Mouse (Mus musculus): Measurements from ENCODE around the gene Tubb5. TPM values are rescaled to one million over a fixed set of nuclear protein-coding genes. Genes with fewer than 3 reads are reported as not detected.
A peak's percentile ranks its signal among the peaks of the same experiment; 100 is the strongest.

Gene Tubb5
- polyA plus RNA-seq, 1 experiment from 2014 or later: 1,545 TPM

- no peak for DNase-seq (ENCODE audit: low spot score)
- Histone ChIP-seq H3K9ac (ENCODE audit: low read length) (peak overlapping the region; percentile 31; the same call in 1 of the 2 replicates), H3K4me2 (ENCODE audit: low read depth) (peak overlapping the region; percentile 86), H3K4me1 (ENCODE audit: control insufficient read depth, insufficient read depth, low read length) (peaks cover 37% of the 10 kb centered on the region), H3K9me3 (ENCODE audit: control insufficient read depth, low read length) (no peaks in the 10 kb centered on the region), H3K27me3 (ENCODE audit: control insufficient read depth, insufficient read depth, low read length) (no peaks in the 10 kb centered on the region), H3K36me3 (ENCODE audit: control insufficient read depth, insufficient read depth, low read length) (peaks cover 12% of the 10 kb centered on the region), H3K27ac (ENCODE audit: low read depth, low read length) (0 out of 2 replicates have a peak overlapping the region, but pooled peaks have one; percentile 3), H3K4me3 (ENCODE audit: low read depth, low read length) (peak overlapping the region; percentile 77)
- WGBS: 69% methylated on average over 9 of the region's 9 CpGs
- no peak for ATAC-seq (ENCODE audit: insufficient read depth, low FRiP score, low TSS enrichment)
Measured at GRCm38 (mm10) chr17:35870151-35870883, 32.2 kb upstream of the Tubb5 start.

GRCm38 (mm10) chr17:35869346-35870067 lies 31.4 kb upstream of the Tubb5 start:
- Histone ChIP-seq H3K4me1 (ENCODE audit: control insufficient read depth, insufficient read depth, low read length) (peaks cover 37% of the 10 kb centered on the region), H3K4me3 (ENCODE audit: low read depth, low read length) (peak overlapping the region; percentile 77), H3K9ac (ENCODE audit: low read length) (peak overlapping the region; percentile 94), H3K27ac (ENCODE audit: low read depth, low read length) (peak overlapping the region; percentile 54; the same call in 1 of the 2 replicates), H3K27me3 (ENCODE audit: control insufficient read depth, insufficient read depth, low read length) (no peaks in the 10 kb centered on the region), H3K36me3 (ENCODE audit: control insufficient read depth, insufficient read depth, low read length) (peaks cover 11% of the 10 kb centered on the region), H3K9me3 (ENCODE audit: control insufficient read depth, low read length) (no peaks in the 10 kb centered on the region), H3K4me2 (ENCODE audit: low read depth) (peak overlapping the region; percentile 86)
- DNase-seq (ENCODE audit: low spot score): peak; percentile 27
- 9% methylated on average over 7 of the region's 7 CpGs for WGBS
- no peak for ATAC-seq (ENCODE audit: insufficient read depth, low FRiP score, low TSS enrichment)

- peak overlapping the region; percentile 54; the same call in 1 of the 2 replicates for H3K27ac ChIP-seq (ENCODE audit: low read depth, low read length)
- ATAC-seq (ENCODE audit: insufficient read depth, low FRiP score, low TSS enrichment) (no peak), DNase-seq (ENCODE audit: low spot score) (no peak)
- peaks cover 7% of the 10 kb centered on the region; the same call in 1 of the 2 replicates for H3K36me3 ChIP-seq (ENCODE audit: control insufficient read depth, insufficient read depth, low read length)
- H3K4me1 ChIP-seq (ENCODE audit: control insufficient read depth, insufficient read depth, low read length): peaks cover 37% of the 10 kb centered on the region
- H3K27me3 ChIP-seq (ENCODE audit: control insufficient read depth, insufficient read depth, low read length): no peaks in the 10 kb centered on the region
- H3K4me3 ChIP-seq (ENCODE audit: low read depth, low read length): peak overlapping the region; percentile 77
- H3K4me2 ChIP-seq (ENCODE audit: low read depth): peak overlapping the region; percentile 86
- no peaks in the 10 kb centered on the region for H3K9me3 ChIP-seq (ENCODE audit: control insufficient read depth, low read length)
- H3K9ac ChIP-seq (ENCODE audit: low read length): peak overlapping the region; percentile 94
- 10% methylated on average over 7 of the region's 7 CpGs for WGBS
Measured at GRCm38 (mm10) chr17:35868961-35869345, 30.8 kb upstream of the Tubb5 start.

- Histone ChIP-seq H3K27ac (ENCODE audit: low read depth, low read length) (peak overlapping the region; percentile 98), H3K4me1 (ENCODE audit: control insufficient read depth, insufficient read depth, low read length) (peaks cover 32% of the 10 kb centered on the region), H3K4me3 (ENCODE audit: low read depth, low read length) (peak overlapping the region; percentile 77), H3K9me3 (ENCODE audit: control insufficient read depth, low read length) (no peaks in the 10 kb centered on the region), H3K36me3 (ENCODE audit: control insufficient read depth, insufficient read depth, low read length) (peaks cover 6% of the 10 kb centered on the region; the same call in 1 of the 2 replicates), H3K4me2 (ENCODE audit: low read depth) (peak overlapping the region; percentile 86), H3K9ac (ENCODE audit: low read length) (peak overlapping the region; percentile 94), H3K27me3 (ENCODE audit: control insufficient read depth, insufficient read depth, low read length) (no peaks in the 10 kb centered on the region)
- DNase-seq (ENCODE audit: low spot score) (no peak), ATAC-seq (ENCODE audit: insufficient read depth, low FRiP score, low TSS enrichment) (no peak)
- 46% methylated on average over 15 of the region's 17 CpGs for WGBS
Measured at GRCm38 (mm10) chr17:35868165-35868820, 30.2 kb upstream of the Tubb5 start.

DNA sequence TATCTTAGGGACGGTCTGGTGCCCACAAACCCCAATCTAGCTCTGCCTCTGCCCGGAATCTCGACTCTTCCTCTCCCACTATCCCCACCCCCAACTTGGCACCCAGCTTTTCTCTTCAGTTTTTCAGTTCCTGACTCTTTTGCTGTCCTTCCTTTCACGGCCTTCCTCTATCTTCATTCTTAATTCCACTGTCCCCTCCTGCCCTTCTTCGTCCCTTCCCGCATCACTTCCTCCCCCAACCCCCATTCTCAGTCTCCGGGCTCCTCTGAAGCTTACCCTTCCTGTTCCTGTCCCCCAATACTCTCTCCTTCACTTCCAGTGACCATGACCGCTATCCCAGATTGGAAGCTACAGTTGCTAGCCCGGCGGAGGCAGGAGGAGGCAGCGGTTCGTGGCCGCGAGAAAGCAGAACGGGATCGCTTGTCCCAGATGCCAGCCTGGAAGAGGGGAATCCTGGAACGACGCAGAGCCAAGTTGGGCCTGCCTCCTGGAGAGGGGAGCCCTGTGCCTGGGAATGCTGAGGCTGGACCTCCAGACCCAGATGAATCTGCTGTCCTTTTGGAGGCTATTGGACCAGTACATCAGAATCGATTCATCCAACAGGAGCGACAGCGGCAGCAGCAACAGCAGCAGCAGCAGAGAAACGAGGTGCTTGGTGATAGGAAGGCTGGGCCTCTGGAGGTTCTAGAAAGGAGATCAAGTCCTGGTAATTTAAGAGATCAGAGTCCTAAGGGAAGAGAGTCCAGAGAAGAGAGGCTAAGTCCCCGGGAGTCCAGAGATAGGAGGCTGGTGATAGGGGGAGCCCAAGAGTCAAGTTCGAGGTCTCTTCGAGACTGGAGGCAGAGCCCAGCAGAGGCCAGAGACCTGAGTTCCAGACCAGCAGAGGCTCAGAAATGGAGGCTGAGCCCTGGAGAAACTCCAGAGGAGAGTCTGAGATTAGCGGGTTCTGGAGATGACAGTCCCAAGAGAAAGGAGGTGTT lies 29.1 kb upstream of the Tubb5 start:
- peak overlapping the region; percentile 86 for H3K4me2 ChIP-seq (ENCODE audit: low read depth)
- H3K9ac ChIP-seq (ENCODE audit: low read length): peak overlapping the region; percentile 94
- H3K9me3 ChIP-seq (ENCODE audit: control insufficient read depth, low read length): no peaks in the 10 kb centered on the region
- 9% methylated on average over 26 of the region's 26 CpGs for WGBS
- peak; percentile 41 for DNase-seq (ENCODE audit: low spot score)
- no peaks in the 10 kb centered on the region for H3K27me3 ChIP-seq (ENCODE audit: control insufficient read depth, insufficient read depth, low read length)
- ATAC-seq (ENCODE audit: insufficient read depth, low FRiP score, low TSS enrichment): no peak
- peak overlapping the region; percentile 98 for H3K27ac ChIP-seq (ENCODE audit: low read depth, low read length)
- peaks cover 6% of the 10 kb centered on the region; the same call in 1 of the 2 replicates for H3K36me3 ChIP-seq (ENCODE audit: control insufficient read depth, insufficient read depth, low read length)
- peaks cover 28% of the 10 kb centered on the region for H3K4me1 ChIP-seq (ENCODE audit: control insufficient read depth, insufficient read depth, low read length)
- H3K4me3 ChIP-seq (ENCODE audit: low read depth, low read length): peak overlapping the region; percentile 77

DNA sequence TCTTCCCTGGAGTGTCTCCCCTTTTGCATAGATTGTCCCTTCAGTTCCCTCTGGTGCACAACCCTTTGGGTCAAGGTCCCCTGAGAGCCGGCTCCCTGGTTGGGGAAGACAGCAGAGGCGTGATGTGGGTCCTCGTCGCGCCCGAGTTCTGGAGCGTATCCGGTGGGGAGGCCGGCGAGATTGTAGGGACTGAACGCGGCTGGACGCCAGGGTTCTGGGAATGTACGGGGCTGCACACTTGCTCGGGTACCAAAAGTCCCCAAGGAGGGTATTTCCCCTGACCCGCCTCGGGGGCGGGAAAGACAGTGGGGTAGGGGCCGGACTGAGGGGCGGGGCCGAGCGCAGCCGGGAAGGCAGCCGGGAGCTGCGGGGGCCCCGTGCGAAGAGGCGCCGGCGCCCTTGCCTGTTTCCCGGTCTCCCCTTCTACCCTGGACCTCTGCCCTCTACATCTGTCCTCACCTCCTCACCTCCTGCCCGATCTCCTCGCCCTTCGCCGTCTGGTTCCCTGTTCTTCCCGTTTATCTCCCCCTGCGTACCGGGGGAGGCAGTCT lies 28.2 kb upstream of the Tubb5 start:
- peaks cover 28% of the 10 kb centered on the region for H3K4me1 ChIP-seq (ENCODE audit: control insufficient read depth, insufficient read depth, low read length)
- WGBS: 0% methylated on average over 30 of the region's 38 CpGs

DNA sequence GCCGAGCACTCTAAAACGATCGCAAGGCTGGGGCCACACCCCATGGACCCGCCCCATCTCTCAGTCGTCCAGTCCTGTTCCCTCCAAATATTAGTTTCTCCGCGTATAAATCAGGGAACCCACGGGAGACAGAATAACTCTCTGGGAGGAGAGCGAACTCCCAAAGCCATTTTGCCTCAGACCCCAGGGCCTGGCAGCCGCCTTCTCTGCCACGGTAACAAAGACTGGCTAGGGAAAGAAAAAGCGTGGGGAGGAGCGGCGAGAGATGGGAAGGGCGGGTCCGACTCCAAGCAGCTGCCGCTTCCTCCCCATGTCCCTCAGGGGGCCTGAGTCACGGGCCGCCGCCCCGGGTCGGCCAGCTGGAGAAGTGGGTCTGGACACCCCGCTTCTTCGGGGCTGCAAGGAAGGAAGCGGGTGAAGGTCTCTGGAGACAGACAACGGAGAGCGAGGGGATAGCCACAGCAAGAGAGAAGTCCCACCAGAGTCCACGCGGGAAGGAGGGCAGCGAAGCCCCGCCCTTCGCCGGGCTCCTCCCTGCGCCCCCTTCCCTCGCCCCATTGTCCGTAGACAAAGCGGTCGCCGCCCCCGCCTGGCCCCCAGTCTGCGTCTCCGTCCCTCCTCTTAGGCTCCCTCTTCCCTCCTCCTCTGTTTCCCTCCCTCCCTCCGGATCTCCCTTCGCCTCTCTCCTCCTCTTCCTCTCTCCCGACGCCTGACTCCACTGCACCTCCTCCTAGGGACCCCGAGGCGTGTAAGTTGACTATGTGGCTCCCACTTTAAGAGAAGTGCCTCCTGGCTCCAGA lies 27.6 kb upstream of the Tubb5 start, which contains the start of gene Ppp1r18:
TSS of gene Ppp1r18 (plus strand) at position 113 of the 800 bp plus-strand sequence.
- WGBS: under 1% methylated on average over 42 of the region's 48 CpGs
- Histone ChIP-seq H3K9me3 (ENCODE audit: control insufficient read depth, low read length) (no peaks in the 10 kb centered on the region), H3K36me3 (ENCODE audit: control insufficient read depth, insufficient read depth, low read length) (0 out of 2 replicates have a peak, but pooled peaks cover under 1% of the 10 kb centered on the region), H3K4me2 (ENCODE audit: low read depth) (peak within 1 kb of the TSS; percentile 86), H3K4me3 (ENCODE audit: low read depth, low read length) (peak within 1 kb of the TSS; percentile 77), H3K27me3 (ENCODE audit: control insufficient read depth, insufficient read depth, low read length) (no peaks in the 10 kb centered on the region), H3K4me1 (ENCODE audit: control insufficient read depth, insufficient read depth, low read length) (peaks cover 28% of the 10 kb centered on the region), H3K27ac (ENCODE audit: low read depth, low read length) (peak within 1 kb of the TSS; percentile 98), H3K9ac (ENCODE audit: low read length) (peak within 1 kb of the TSS; percentile 94)
- ATAC-seq (ENCODE audit: insufficient read depth, low FRiP score, low TSS enrichment): peak; percentile 65
- DNase-seq (ENCODE audit: low spot score): peak; percentile 90

More for the DNA sequence above, 28.2 kb upstream of the Tubb5 start:
- peak overlapping the region; percentile 94 for H3K9ac ChIP-seq (ENCODE audit: low read length)
- H3K4me3 ChIP-seq (ENCODE audit: low read depth, low read length): peak overlapping the region; percentile 77
- no peaks in the 10 kb centered on the region for H3K9me3 ChIP-seq (ENCODE audit: control insufficient read depth, low read length)
- H3K4me2 ChIP-seq (ENCODE audit: low read depth): peak overlapping the region; percentile 86
- no peaks in the 10 kb centered on the region for H3K27me3 ChIP-seq (ENCODE audit: control insufficient read depth, insufficient read depth, low read length)
- H3K36me3 ChIP-seq (ENCODE audit: control insufficient read depth, insufficient read depth, low read length): peaks cover 6% of the 10 kb centered on the region; the same call in 1 of the 2 replicates
- H3K27ac ChIP-seq (ENCODE audit: low read depth, low read length): peak overlapping the region; percentile 98
- DNase-seq (ENCODE audit: low spot score) (no peak), ATAC-seq (ENCODE audit: insufficient read depth, low FRiP score, low TSS enrichment) (peak; percentile 62)
